Mouse (Mus musculus): ENCODE data around the gene Shq1.

GRCm38 (mm10) chr6:100593857-100594256 is 77.1 kb downstream of the Shq1 start:
- TF ChIP-seq CTCF (IDR thresholded peaks at IDR 0.05; ENCODE audit: low read depth), result no peak
- no peak for TF ChIP-seq EP300 (optimal IDR thresholded peaks at IDR 0.05)
